Mouse (Mus musculus) myocyte (in vitro differentiated cells): ENCODE data around the gene Myo1e.

Experiments used
- CEBPB ChIP-seq: IDR thresholded peaks from 2 replicates; pipeline ENCODE4 v1.6.1; 2011; ENCODE audit warnings: mild to moderate bottlenecking, moderate library complexity; ENCODE audit not compliant: poor library complexity, insufficient read depth, severe bottlenecking
- E2F4 ChIP-seq: IDR thresholded peaks from one replicate; pipeline ENCODE4 v1.6.1; 2011; ENCODE audit warnings: mild to moderate bottlenecking, control low read depth, moderate library complexity; ENCODE audit not compliant: insufficient read depth
- MAX ChIP-seq: IDR thresholded peaks from one replicate; pipeline ENCODE4 v1.6.1; 2011; ENCODE audit warnings: low read depth, mild to moderate bottlenecking, control low read depth
- POLR2A ChIP-seq: IDR thresholded peaks from one replicate; pipeline ENCODE4 v1.6.1; 2011; ENCODE audit warnings: low read depth, mild to moderate bottlenecking, control low read depth, moderate library complexity; ENCODE audit not compliant: insufficient read length
- POLR2AphosphoS2 ChIP-seq: IDR thresholded peaks from one replicate; pipeline ENCODE4 v1.6.1; 2011; ENCODE audit warnings: low read depth, control low read depth; ENCODE audit not compliant: insufficient read length
- TCF3 ChIP-seq: IDR thresholded peaks from one replicate; pipeline ENCODE4 v1.6.1; 2011; ENCODE audit warnings: low read depth, control low read depth; ENCODE audit not compliant: insufficient read length

- TF ChIP-seq POLR2A (no peak), E2F4 (no peak), MAX (no peak), CEBPB (no peak), TCF3 (no peak), POLR2AphosphoS2 (no peak)
These were observed 188.5 kb downstream of the Myo1e start for GRCm38 (mm10) chr9:70395617-70396016.
